Mouse (Mus musculus): ENCODE data around the gene Wdr47.

DNA sequence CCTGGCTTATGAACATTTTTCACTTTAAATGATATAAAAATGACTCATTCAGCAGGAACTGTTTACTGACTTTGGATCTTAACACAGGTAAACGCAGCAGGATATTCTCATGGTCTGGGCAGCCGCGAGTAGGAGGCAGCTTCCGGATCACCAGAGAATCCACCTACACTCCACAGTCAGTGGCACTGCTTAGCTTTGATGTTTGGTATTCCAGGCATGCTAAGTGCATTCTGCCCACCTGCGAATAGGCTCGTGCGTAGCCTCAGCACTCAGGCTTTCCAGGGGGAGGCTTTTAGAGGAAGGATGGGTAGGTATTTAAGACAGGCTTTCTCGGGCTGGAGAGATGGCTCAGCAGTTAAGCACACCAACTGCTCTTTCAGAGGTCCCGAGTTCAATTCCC lies 103.2 kb downstream of the Wdr47 start:
- TF ChIP-seq GATA1 (IDR thresholded peaks at IDR 0.05; ENCODE audit: borderline replicate concordance, low read length) (no peak), FLI1 (IDR thresholded peaks at IDR 0.05; ENCODE audit: low read length) (no peak)

Measured in megakaryocyte, embryonic 14.5 days (primary cell).